Mouse (Mus musculus) megakaryocyte, embryonic 14.5 days (primary cell): ENCODE results near the gene Retreg3. TPM values are rescaled to one million over a fixed set of nuclear protein-coding genes. Genes with fewer than 3 reads are reported as not detected.

Experiments used
- H3K27me3 ChIP-seq: replicated peaks from 2 replicates; pipeline ENCODE3; 2012; ENCODE audit warnings: inconsistent platforms
- H3K36me3 ChIP-seq: replicated peaks from 2 replicates; pipeline ENCODE3; 2012; ENCODE audit warnings: low read length, inconsistent platforms, mixed read lengths
- H3K4me1 ChIP-seq: 2 replicates; pipeline ENCODE4 v1.6.1; 2012; ENCODE audit warnings: inconsistent platforms
- H3K4me3 ChIP-seq: replicated peaks from 2 replicates; pipeline ENCODE3; 2012; ENCODE audit warnings: moderate library complexity, mild to moderate bottlenecking, inconsistent platforms
- H3K9me3 ChIP-seq: 2 replicates; pipeline ENCODE4 v1.6.1; 2012; ENCODE audit warnings: inconsistent platforms
- FLI1 ChIP-seq: IDR thresholded peaks from 2 replicates; pipeline ENCODE4 v1.6.1; 2012; ENCODE audit warnings: low read length, inconsistent platforms, mixed read lengths
- GATA1 ChIP-seq: IDR thresholded peaks from 3 replicates; pipeline ENCODE4 v1.6.1; 2012; ENCODE audit warnings: mixed read lengths, low read length, inconsistent platforms, borderline replicate concordance
- polyA plus RNA-seq: library from polyadenylated mRNA; stranded (reverse); fragments of >175 nt; gene quantifications from 2 replicates; pipeline ENCODE4 v1.2.3, GENCODE M21; 2012; ENCODE audit warnings: low replicate concordance; ENCODE audit not compliant: insufficient read depth

Retreg3 gene
- polyA plus RNA-seq, 1 experiment = 6.2 TPM

DNA sequence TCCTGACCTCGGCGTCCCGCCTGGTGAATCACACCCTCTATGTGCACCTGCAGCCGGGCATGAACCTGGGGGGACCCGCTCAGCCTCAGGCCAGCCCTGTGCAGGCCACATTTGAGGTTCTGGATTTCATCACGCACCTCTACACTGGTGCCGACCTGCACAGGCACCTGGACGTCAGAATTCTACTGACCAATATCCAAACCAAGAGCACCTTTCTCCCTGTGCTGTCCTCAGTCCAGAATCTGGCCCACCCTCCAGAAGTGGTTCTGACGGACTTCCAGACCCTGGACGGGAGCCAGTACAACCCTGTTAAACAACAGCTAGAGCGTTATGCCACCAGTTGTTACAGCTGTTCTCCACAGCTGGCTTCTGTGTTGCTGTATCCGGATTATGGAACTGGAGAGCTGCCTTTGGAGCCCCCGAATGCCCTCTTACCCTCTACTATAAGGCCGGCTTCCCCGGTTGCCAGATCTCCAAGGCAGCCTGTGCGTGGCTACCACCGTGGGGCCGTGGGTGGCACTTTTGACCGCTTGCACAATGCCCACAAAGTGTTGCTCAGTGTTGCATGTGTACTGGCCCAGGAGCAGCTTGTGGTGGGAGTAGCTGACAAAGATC, 36.5 kb downstream of the Retreg3 start:
- Histone ChIP-seq H3K4me3 (peak overlapping the region; percentile 99), H3K27me3 (peaks cover 19% of the 10 kb centered on the region), H3K36me3 (peaks cover 35% of the 10 kb centered on the region), H3K4me1 (peaks cover 85% of the 10 kb centered on the region), H3K9me3 (no peaks in the 10 kb centered on the region)
- TF ChIP-seq FLI1 = no peak
- no peak for TF ChIP-seq GATA1

GRCm38 (mm10) chr11:101082208-101083082, 37.2 kb downstream of the Retreg3 start, which contains the start of gene Coasy:
Gene Coasy, plus strand, starts transcription at chr11:101082565.
- peaks cover 78% of the 10 kb centered on the region for H3K4me1 ChIP-seq

DNA sequence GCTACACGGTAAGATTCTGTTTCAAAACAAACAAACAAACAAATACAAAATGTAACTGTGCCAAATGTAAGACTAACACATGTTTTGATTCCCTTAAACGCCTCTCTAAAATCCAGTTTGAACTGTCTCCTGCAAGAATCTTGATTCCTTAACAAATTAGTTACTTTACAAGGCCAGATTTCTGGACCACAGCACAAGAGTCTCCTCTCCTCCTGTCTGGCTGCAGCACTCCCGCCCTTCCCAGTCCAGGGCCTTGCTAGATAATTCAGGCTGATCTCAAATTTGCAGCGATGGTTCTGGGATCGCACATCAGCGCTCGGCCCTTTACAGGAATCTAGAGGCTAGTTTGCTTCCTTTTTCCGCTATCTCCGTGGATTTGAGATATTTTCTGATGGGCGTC, 38.0 kb downstream of the Retreg3 start:
- Histone ChIP-seq H3K27me3 (peaks cover 21% of the 10 kb centered on the region), H3K36me3 (peaks cover 43% of the 10 kb centered on the region), H3K9me3 (no peaks in the 10 kb centered on the region), H3K4me1 (peaks cover 73% of the 10 kb centered on the region), H3K4me3 (peak overlapping the region; percentile 99)
- no peak for TF ChIP-seq GATA1

More at GRCm38 (mm10) chr11:101082208-101083082, 37.2 kb downstream of the Retreg3 start, which contains the start of gene Coasy:
- Histone ChIP-seq H3K4me3 (peak within 1 kb of the TSS; percentile 99), H3K27me3 (peaks cover 21% of the 10 kb centered on the region), H3K9me3 (no peaks in the 10 kb centered on the region), H3K36me3 (peaks cover 35% of the 10 kb centered on the region)
- TF ChIP-seq FLI1 (no peak), GATA1 (no peak)

- TF ChIP-seq FLI1 = no peak
- no peaks in the 10 kb centered on the region for H3K9me3 ChIP-seq
- peaks cover 40% of the 10 kb centered on the region for H3K36me3 ChIP-seq
- peaks cover 61% of the 10 kb centered on the region for H3K4me1 ChIP-seq
- no peak overlapping the region for H3K4me3 ChIP-seq
- peaks cover 21% of the 10 kb centered on the region for H3K27me3 ChIP-seq
Observed at GRCm38 (mm10) chr11:101080421-101080820, 39.3 kb downstream of the Retreg3 start.

GRCm38 (mm10) chr11:101079746-101080145, 39.9 kb downstream of the Retreg3 start:
- Histone ChIP-seq H3K27me3 (peaks cover 21% of the 10 kb centered on the region), H3K4me3 (peak overlapping the region; percentile 87)
- TF ChIP-seq FLI1 = no peak
- no peak for TF ChIP-seq GATA1

GRCm38 (mm10) chr11:101078121-101078520, 41.6 kb downstream of the Retreg3 start, which contains the start of gene Hsd17b1:
Gene Hsd17b1, plus strand, starts transcription at chr11:101078411.
- no peaks in the 10 kb centered on the region for H3K9me3 ChIP-seq
- H3K4me3 ChIP-seq = no peak within 1 kb of the TSS
- H3K36me3 ChIP-seq = peaks cover 38% of the 10 kb centered on the region
- H3K4me1 ChIP-seq = peaks cover 53% of the 10 kb centered on the region
- no peak for TF ChIP-seq GATA1
- TF ChIP-seq FLI1 = no peak
- H3K27me3 ChIP-seq = peaks cover 21% of the 10 kb centered on the region

More at GRCm38 (mm10) chr11:101079746-101080145, 39.9 kb downstream of the Retreg3 start:
- Histone ChIP-seq H3K36me3 (peaks cover 36% of the 10 kb centered on the region), H3K9me3 (no peaks in the 10 kb centered on the region), H3K4me1 (peaks cover 54% of the 10 kb centered on the region)

GRCm38 (mm10) chr11:101071810-101072428, 47.8 kb downstream of the Retreg3 start:
- H3K36me3 ChIP-seq = peaks cover 48% of the 10 kb centered on the region
- peaks cover 8% of the 10 kb centered on the region for H3K27me3 ChIP-seq
- no peak for TF ChIP-seq GATA1
- no peak for TF ChIP-seq FLI1
- H3K4me3 ChIP-seq = peak overlapping the region; percentile 42
- H3K4me1 ChIP-seq = peaks cover 66% of the 10 kb centered on the region
- H3K9me3 ChIP-seq = 0 out of 2 replicates have a peak, but pooled peaks cover 4% of the 10 kb centered on the region

- peaks cover 8% of the 10 kb centered on the region for H3K27me3 ChIP-seq
- H3K4me3 ChIP-seq = peak overlapping the region; percentile 96
Observed at GRCm38 (mm10) chr11:101070987-101071386, 48.7 kb downstream of the Retreg3 start.

GRCm38 (mm10) chr11:101070189-101070527, 49.5 kb downstream of the Retreg3 start:
- H3K4me3 ChIP-seq = peak overlapping the region; percentile 96
- TF ChIP-seq FLI1 (no peak), GATA1 (no peak)
- peaks cover 83% of the 10 kb centered on the region for H3K4me1 ChIP-seq
- peaks cover 8% of the 10 kb centered on the region for H3K27me3 ChIP-seq
- 0 out of 2 replicates have a peak, but pooled peaks cover 4% of the 10 kb centered on the region for H3K9me3 ChIP-seq
- H3K36me3 ChIP-seq = peaks cover 44% of the 10 kb centered on the region

More at GRCm38 (mm10) chr11:101070987-101071386, 48.7 kb downstream of the Retreg3 start:
- H3K4me1 ChIP-seq = peaks cover 75% of the 10 kb centered on the region
- 0 out of 2 replicates have a peak, but pooled peaks cover 4% of the 10 kb centered on the region for H3K9me3 ChIP-seq
- H3K36me3 ChIP-seq = peaks cover 43% of the 10 kb centered on the region
- TF ChIP-seq FLI1 (no peak), GATA1 (no peak)
